Mouse (Mus musculus) v-Abl transformed pro-B cells (cell line): ENCODE measurements at regions not wholly inside any gene's neighbourhood (a gene's known extent, or its start where the extent isn't known, plus 50 kb on each side); places are given as distances from the start of the nearest gene placed in this dataset.
"Not testable (repeated sequence)": the region's sequence is repeated elsewhere in the genome, so short reads cannot be mapped to it uniquely, and the experiment has no call there.

Source experiments
- in situ Hi-C, 2 experiments: fragments of 400-800 bp; cut with MboI; formaldehyde crosslinking; loops; one replicate each; pipeline ENCODE4 v1.15.1; 2025; ENCODE audit not compliant: unreplicated experiment in 2 of 2

DNA sequence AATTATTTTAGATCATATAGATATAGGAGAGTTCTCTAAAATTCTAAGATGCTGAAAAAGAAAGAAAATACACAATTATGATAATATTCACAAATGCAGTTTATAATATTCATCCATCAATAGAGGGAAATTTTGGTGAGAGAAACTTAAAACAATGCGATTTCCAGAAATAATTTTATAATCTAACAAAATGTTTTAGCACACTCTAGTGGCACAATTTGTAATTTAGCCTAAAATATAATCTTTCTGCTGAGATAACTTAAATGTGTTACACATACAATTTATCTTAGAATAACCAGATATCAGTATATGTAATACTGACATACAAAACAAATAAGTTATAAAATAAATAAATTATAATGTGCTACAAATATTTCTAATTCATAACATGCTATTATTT lies 159.5 kb upstream of the Klhl4 start:
- in situ Hi-C loops, result loop anchor here (5.0 to 25.0 kb wide), 4 partner anchors 252 to 1787 kb away; no protein-coding TSS in a partner anchor

- in situ Hi-C loops, result loop anchor here (25.0 kb wide), 2 partner anchors 262 to 1362 kb away; no protein-coding TSS in a partner anchor
These were observed 149.8 kb upstream of the Klhl4 start for GRCm38 (mm10) chrX:114324285-114324684.

DNA sequence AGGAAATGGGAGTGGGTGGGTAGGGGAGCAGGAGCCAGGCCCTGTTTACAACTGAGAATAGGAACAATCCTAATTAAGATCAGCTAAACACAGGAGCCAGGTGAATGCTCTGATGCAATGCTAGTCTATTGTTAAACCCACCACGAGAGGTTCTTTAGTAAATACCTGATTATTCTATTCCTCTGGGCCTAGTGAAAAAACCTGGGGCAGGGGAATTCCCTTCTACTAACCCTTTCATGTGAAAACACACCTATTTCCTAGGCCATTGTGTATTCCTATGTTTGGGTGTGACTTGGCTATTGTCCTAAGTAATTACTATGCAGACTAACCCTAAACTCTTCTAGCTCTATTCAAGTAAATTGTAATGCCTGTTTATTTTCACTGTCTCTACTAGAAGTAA lies 138.0 kb upstream of the Klhl4 start:
- in situ Hi-C loops, result not testable (repeated sequence)

GRCm38 (mm10) chrX:114359240-114359639 lies 114.9 kb upstream of the Klhl4 start:
- in situ Hi-C loops, result no loop called here
